11 mouse cellular contexts compared by ENCODE assay signal in genomic region chr11:119155638-119156480, GRCm38 (mm10).
DNase-seq lines count a peak whose midpoint lies in the region; ATAC-seq and TF ChIP-seq lines count a peak whose summit lies in the region.
"Had no signal": no experiment of that assay in that cellular context is flagged by ENCODE, and none has a peak within 500 bp of the region (broad histone marks: within the 10 kb centered on the region; RNA-seq: fewer than 3 reads in every experiment).

No protein-coding gene starts in this region.

- 28% methylated on average over 30 of the region's 30 CpGs for WGBS in neural tube, embryonic 11.5 days
- WGBS in hindbrain, embryonic 13.5 days, result 26% methylated on average over 30 of the region's 30 CpGs
- 71% methylated on average over 30 of the region's 30 CpGs for WGBS in stomach, postnatal 0 days

- H3K9ac ChIP-seq in neural tube, embryonic 11.5 days (ENCODE audit: low read length), result no peak overlapping the region
- peak overlapping the region; percentile 61 for H3K9ac ChIP-seq in hindbrain, embryonic 13.5 days
- H3K9ac ChIP-seq in stomach, postnatal 0 days (ENCODE audit: low read length), result no peak overlapping the region
- H3K9ac ChIP-seq: intestine, embryonic 15.5 days; lung, embryonic 14.5 days had no signal

- TF ChIP-seq CTCF in stomach, postnatal 0 days (IDR thresholded peaks at IDR 0.05; ENCODE audit: low read depth), result no peak

- H3K4me2 ChIP-seq in neural tube, embryonic 11.5 days (ENCODE audit: low read depth), result peak overlapping the region; percentile 22
- peak overlapping the region; percentile 36 for H3K4me2 ChIP-seq in hindbrain, embryonic 13.5 days
- H3K4me2 ChIP-seq in stomach, postnatal 0 days (replicated peaks; ENCODE audit: low read depth), result no peak overlapping the region
- H3K4me2 ChIP-seq: heart, embryonic 11.5 days; intestine, embryonic 15.5 days; lung, embryonic 14.5 days had no signal

- DNase-seq in neural tube, embryonic 11.5 days (ENCODE audit: low spot score), result no peak
- no peak for DNase-seq in neural tube, embryonic 10.5 days (ENCODE audit: extremely low spot score, low spot score)
- peak; percentile 66 to 72 for DNase-seq in kidney, postnatal 36 days
- no peak for DNase-seq in left cerebral cortex, adult 9 months (ENCODE audit: low spot score in 2 of 2)
- no peak for DNase-seq in stomach, postnatal 0 days (ENCODE audit: low spot score)
- no peak for DNase-seq in gastrocnemius, postnatal 36 days
- no peak for DNase-seq in gastrocnemius, adult 8-10 months (ENCODE audit: low spot score in 2 of 2)
- DNase-seq: lung, embryonic 14.5 days had no signal

- no peaks in the 10 kb centered on the region for H3K9me3 ChIP-seq in neural tube, embryonic 11.5 days (ENCODE audit: control insufficient read depth, low read length)
- H3K9me3 ChIP-seq in hindbrain, embryonic 13.5 days, result no peaks in the 10 kb centered on the region
- no peaks in the 10 kb centered on the region for H3K9me3 ChIP-seq in stomach, postnatal 0 days (ENCODE audit: control insufficient read depth, low read length)
- H3K9me3 ChIP-seq: intestine, embryonic 15.5 days had no signal

- 0 out of 2 replicates have a peak overlapping the region, but pooled peaks have one; percentile 58 for H3K27ac ChIP-seq in neural tube, embryonic 11.5 days (ENCODE audit: low read depth, low read length)
- H3K27ac ChIP-seq in hindbrain, embryonic 13.5 days, result peak overlapping the region; percentile 85
- H3K27ac ChIP-seq in stomach, postnatal 0 days (replicated peaks), result no peak overlapping the region
- H3K27ac ChIP-seq: intestine, embryonic 15.5 days had no signal

- peaks cover 29% of the 10 kb centered on the region for H3K4me1 ChIP-seq in neural tube, embryonic 11.5 days (ENCODE audit: control insufficient read depth, insufficient read depth, low read length)
- peaks cover 69% of the 10 kb centered on the region for H3K4me1 ChIP-seq in hindbrain, embryonic 13.5 days (replicated peaks)
- H3K4me1 ChIP-seq in stomach, postnatal 0 days (replicated peaks; ENCODE audit: control insufficient read depth, insufficient read depth), result no peaks in the 10 kb centered on the region

- no peak overlapping the region for H3K4me3 ChIP-seq in neural tube, embryonic 11.5 days (ENCODE audit: low read depth, low read length)
- H3K4me3 ChIP-seq in hindbrain, embryonic 13.5 days, result no peak overlapping the region
- no peak overlapping the region for H3K4me3 ChIP-seq in stomach, postnatal 0 days (ENCODE audit: low read depth, low read length)
- H3K4me3 ChIP-seq: intestine, embryonic 15.5 days had no signal

- intact Hi-C loops in gastrocnemius, postnatal 36 days (cut with DNase I), result no loop called here

- ATAC-seq in neural tube, embryonic 11.5 days (ENCODE audit: insufficient read depth, low FRiP score, low TSS enrichment), result no peak
- no peak for ATAC-seq in hindbrain, embryonic 13.5 days (ENCODE audit: low FRiP score)
- no peak for ATAC-seq in stomach, postnatal 0 days (ENCODE audit: low FRiP score, low TSS enrichment)
- ATAC-seq: intestine, embryonic 15.5 days had no signal

- TF ChIP-seq EP300 in stomach, postnatal 0 days (optimal IDR thresholded peaks at IDR 0.05), result no peak

- H3K27me3 ChIP-seq in neural tube, embryonic 11.5 days (ENCODE audit: control insufficient read depth, insufficient read depth, low read length), result no peaks in the 10 kb centered on the region; the same call in 1 of the 2 replicates
- H3K27me3 ChIP-seq in hindbrain, embryonic 13.5 days, result peaks cover 7% of the 10 kb centered on the region
- no peaks in the 10 kb centered on the region for H3K27me3 ChIP-seq in stomach, postnatal 0 days (ENCODE audit: control insufficient read depth, insufficient read depth, low read length)
- H3K27me3 ChIP-seq: intestine, embryonic 15.5 days had no signal

- H3K36me3 ChIP-seq in neural tube, embryonic 11.5 days (ENCODE audit: control insufficient read depth, insufficient read depth, low read length), result peaks cover 3% of the 10 kb centered on the region
- H3K36me3 ChIP-seq in hindbrain, embryonic 13.5 days, result peaks cover 49% of the 10 kb centered on the region
- H3K36me3 ChIP-seq in stomach, postnatal 0 days (ENCODE audit: control insufficient read depth, insufficient read depth, low read length), result peaks cover 10% of the 10 kb centered on the region; the same call in 1 of the 2 replicates

Comparison
In these comparisons a context has a peak if more than half of its experiments do, and no peak if none do; other contexts are left out.
1. DNase-seq: peak in kidney, postnatal 36 days (2 of 2); none in neural tube, embryonic 11.5 days (single experiment), neural tube, embryonic 10.5 days (single experiment), left cerebral cortex, adult 9 months (0 of 2), stomach, postnatal 0 days (single experiment), gastrocnemius, postnatal 36 days (0 of 2) and gastrocnemius, adult 8-10 months (0 of 2).